Comparison of ENCODE assay signal across 21 mouse cellular contexts in genomic region chr13:117662661-117663060, GRCm38 (mm10).
DNase-seq lines count a peak whose midpoint lies in the region; ATAC-seq and TF ChIP-seq lines count a peak whose summit lies in the region.
"Had no signal": no experiment of that assay in that cellular context is flagged by ENCODE, and none has a peak within 500 bp of the region (broad histone marks: within the 10 kb centered on the region; RNA-seq: fewer than 3 reads in every experiment).

No protein-coding gene starts in this region.

- no peak for DNase-seq in forebrain, embryonic 11.5 days (ENCODE audit: low spot score)
- DNase-seq in left cerebral cortex, adult 2 months (ENCODE audit: extremely low spot score in 1 of 2, low spot score in 2 of 2), result no peak
- no peak for DNase-seq in left cerebral cortex, postnatal 10 days (ENCODE audit: extremely low spot score in 1 of 2, low spot score in 2 of 2)
- peak; percentile 26 for DNase-seq in 416B (ENCODE audit: low read depth)
- peak; percentile 18 for DNase-seq in brain, adult 2 months (ENCODE audit: low read depth, low spot score)
- DNase-seq in frontal cortex, postnatal 25 days (ENCODE audit: low spot score in 2 of 2), result no peak
- DNase-seq in heart, postnatal 14 days, result no peak
- DNase-seq: adrenal gland, postnatal 36 days; gastrocnemius, postnatal 36 days; kidney, postnatal 14 days; liver, embryonic 13.5 days; lung, postnatal 36 days; right cerebral cortex, postnatal 14 days; thymus, postnatal 4 days had no signal

- 0 out of 2 replicates have a peak, but pooled peaks have one; percentile 66 for ATAC-seq in forebrain, embryonic 11.5 days (replicated peaks; ENCODE audit: low FRiP score)
- ATAC-seq in forebrain, embryonic 16.5 days, result no peak
- ATAC-seq: forebrain, embryonic 13.5 days; intestine, embryonic 16.5 days had no signal

- H3K27ac ChIP-seq in forebrain, embryonic 11.5 days (ENCODE audit: low read depth, low read length), result no peak overlapping the region
- no peak overlapping the region for H3K27ac ChIP-seq in forebrain, embryonic 16.5 days (ENCODE audit: low read length)
- H3K27ac ChIP-seq in left cerebral cortex, adult 2 months, result no peak overlapping the region
- H3K27ac ChIP-seq: embryonic facial prominence, embryonic 15.5 days; forebrain, embryonic 13.5 days; liver, embryonic 13.5 days; midbrain, embryonic 12.5 days had no signal

- no peak overlapping the region for H3K4me3 ChIP-seq in forebrain, embryonic 11.5 days (ENCODE audit: low read depth, low read length)
- H3K4me3 ChIP-seq in forebrain, embryonic 16.5 days (replicated peaks; ENCODE audit: low read length), result no peak overlapping the region
- H3K4me3 ChIP-seq in left cerebral cortex, adult 2 months, result no peak overlapping the region
- H3K4me3 ChIP-seq: embryonic facial prominence, embryonic 15.5 days; forebrain, embryonic 13.5 days; heart, embryonic 12.5 days; liver, embryonic 13.5 days; midbrain, embryonic 12.5 days had no signal

- intact Hi-C loops in left cerebral cortex, adult 2 months (cut with DNase I), result no loop called here
- intact Hi-C loops in left cerebral cortex, postnatal 10 days (cut with DNase I), result no loop called here
- intact Hi-C loops in heart, postnatal 14 days (cut with DNase I), result loop anchor here (10.0 kb wide), 1 partner anchor 562 kb away; no protein-coding TSS in a partner anchor

- H3K9me3 ChIP-seq in forebrain, embryonic 11.5 days (ENCODE audit: control insufficient read depth, low read length), result no peaks in the 10 kb centered on the region
- no peaks in the 10 kb centered on the region for H3K9me3 ChIP-seq in forebrain, embryonic 16.5 days (ENCODE audit: control insufficient read depth, low read length)
- H3K9me3 ChIP-seq: embryonic facial prominence, embryonic 15.5 days; forebrain, embryonic 13.5 days; G1E; heart, embryonic 12.5 days; liver, embryonic 13.5 days; midbrain, embryonic 12.5 days had no signal

- no peaks in the 10 kb centered on the region for H3K4me1 ChIP-seq in forebrain, embryonic 11.5 days (replicated peaks; ENCODE audit: control insufficient read depth, insufficient read depth, low read length)
- H3K4me1 ChIP-seq in forebrain, embryonic 16.5 days (replicated peaks; ENCODE audit: control insufficient read depth, insufficient read depth, low read length), result 0 out of 2 replicates have a peak, but pooled peaks cover 3% of the 10 kb centered on the region
- H3K4me1 ChIP-seq: embryonic facial prominence, embryonic 15.5 days; forebrain, embryonic 13.5 days; heart, embryonic 12.5 days; liver, embryonic 13.5 days; midbrain, embryonic 12.5 days had no signal

- 81% methylated on average over 3 of the region's 3 CpGs for WGBS in forebrain, embryonic 11.5 days
- 79% methylated on average over 3 of the region's 3 CpGs for WGBS in forebrain, embryonic 16.5 days

- H3K36me3 ChIP-seq in forebrain, embryonic 11.5 days (ENCODE audit: control insufficient read depth, insufficient read depth, low read length), result no peaks in the 10 kb centered on the region
- no peaks in the 10 kb centered on the region for H3K36me3 ChIP-seq in forebrain, embryonic 16.5 days (ENCODE audit: control insufficient read depth, insufficient read depth)
- H3K36me3 ChIP-seq: embryonic facial prominence, embryonic 15.5 days; G1E; heart, embryonic 12.5 days; liver, embryonic 13.5 days; midbrain, embryonic 12.5 days had no signal

- TF ChIP-seq CTCF in left cerebral cortex, adult 2 months (IDR thresholded peaks at IDR 0.05), result peak; percentile 50

- H3K27me3 ChIP-seq in forebrain, embryonic 11.5 days (ENCODE audit: control insufficient read depth, insufficient read depth, low read length), result no peaks in the 10 kb centered on the region
- H3K27me3 ChIP-seq in forebrain, embryonic 16.5 days (replicated peaks; ENCODE audit: control insufficient read depth, insufficient read depth, low read length), result no peaks in the 10 kb centered on the region
- H3K27me3 ChIP-seq: embryonic facial prominence, embryonic 15.5 days; forebrain, embryonic 13.5 days; heart, embryonic 12.5 days; liver, embryonic 13.5 days; midbrain, embryonic 12.5 days had no signal

- no peak overlapping the region for H3K4me2 ChIP-seq in forebrain, embryonic 11.5 days (ENCODE audit: low read depth, low read length, severe bottlenecking)
- H3K4me2 ChIP-seq in forebrain, embryonic 16.5 days (ENCODE audit: low read length), result no peak overlapping the region
- H3K4me2 ChIP-seq: embryonic facial prominence, embryonic 15.5 days; forebrain, embryonic 13.5 days; heart, embryonic 12.5 days; liver, embryonic 13.5 days; midbrain, embryonic 12.5 days had no signal

- no peak overlapping the region for H3K9ac ChIP-seq in forebrain, embryonic 11.5 days (ENCODE audit: low read length)
- no peak overlapping the region for H3K9ac ChIP-seq in forebrain, embryonic 16.5 days (replicated peaks; ENCODE audit: low read depth, low read length)
- H3K9ac ChIP-seq: embryonic facial prominence, embryonic 15.5 days; forebrain, embryonic 13.5 days; heart, embryonic 12.5 days; liver, embryonic 13.5 days; midbrain, embryonic 12.5 days had no signal

Comparison
In these comparisons a context has a peak if more than half of its experiments do, and no peak if none do; other contexts are left out.
1. DNase-seq: peak in 416B (single experiment) and brain, adult 2 months (single experiment); none in forebrain, embryonic 11.5 days (single experiment), left cerebral cortex, adult 2 months (0 of 2), left cerebral cortex, postnatal 10 days (0 of 2), frontal cortex, postnatal 25 days (0 of 2) and heart, postnatal 14 days (0 of 2).